Mouse (Mus musculus): ENCODE data around the gene Hps6. TPM values are rescaled to one million over a fixed set of nuclear protein-coding genes. Genes with fewer than 3 reads are reported as not detected.
A peak's percentile ranks its signal among the peaks of the same experiment; 100 is the strongest.

Hps6 gene
- polyA plus RNA-seq, 1 experiment from 2014 or later, result 4.0 TPM

- Histone ChIP-seq H3K27me3 (ENCODE audit: control insufficient read depth, insufficient read depth, low read length) (no peaks in the 10 kb centered on the region), H3K9me3 (ENCODE audit: control insufficient read depth, low read length) (no peaks in the 10 kb centered on the region), H3K27ac (replicated peaks in 1 of 2; ENCODE audit: control insufficient read depth in 1 of 2, insufficient read depth in 1 of 2, low read depth in 2 of 2, low read length in 2 of 2) (no peak overlapping the region), H3K4me1 (ENCODE audit: control insufficient read depth in 2 of 2, insufficient read depth in 2 of 2, low read length in 2 of 2) (peaks cover 7 to 11% of the 10 kb centered on the region in 2 experiments), H3K4me3 (ENCODE audit: control insufficient read depth in 1 of 2, insufficient read depth in 1 of 2, low read depth in 1 of 2, low read length in 2 of 2) (no peak overlapping the region), H3K4me2 (ENCODE audit: low read length) (no peak overlapping the region), H3K36me3 (ENCODE audit: control insufficient read depth, insufficient read depth, low read length) (0 out of 2 replicates have a peak, but pooled peaks cover 12% of the 10 kb centered on the region), H3K9ac (ENCODE audit: low read length) (no peak overlapping the region)
- ATAC-seq (ENCODE audit: insufficient number of reproducible peaks, insufficient read depth, low FRiP score, low read depth), result no peak
- 76% methylated on average over 7 of the region's 7 CpGs for WGBS
These were observed 2.4 kb downstream of the Hps6 start for GRCm38 (mm10) chr19:46005680-46006079.

- H3K36me3 ChIP-seq (ENCODE audit: control insufficient read depth, insufficient read depth, low read length), result no peaks in the 10 kb centered on the region
- no peak for ATAC-seq (ENCODE audit: insufficient number of reproducible peaks, insufficient read depth, low FRiP score, low read depth)
- H3K27ac ChIP-seq (replicated peaks in 1 of 2; ENCODE audit: control insufficient read depth in 1 of 2, insufficient read depth in 1 of 2, low read depth in 2 of 2, low read length in 2 of 2), result no peak overlapping the region
- no peaks in the 10 kb centered on the region for H3K27me3 ChIP-seq (ENCODE audit: control insufficient read depth, insufficient read depth, low read length)
- H3K4me3 ChIP-seq (ENCODE audit: control insufficient read depth in 1 of 2, insufficient read depth in 1 of 2, low read depth in 1 of 2, low read length in 2 of 2), result no peak overlapping the region
- no peak overlapping the region for H3K9ac ChIP-seq (ENCODE audit: low read length)
- 26% methylated on average over 12 of the region's 12 CpGs for WGBS
- H3K4me2 ChIP-seq (ENCODE audit: low read length), result no peak overlapping the region
- H3K9me3 ChIP-seq (ENCODE audit: control insufficient read depth, low read length), result no peaks in the 10 kb centered on the region
- H3K4me1 ChIP-seq (ENCODE audit: control insufficient read depth in 2 of 2, insufficient read depth in 2 of 2, low read length in 2 of 2), result no peaks in the 10 kb centered on the region
These were observed 11.4 kb downstream of the Hps6 start for GRCm38 (mm10) chr19:46014572-46015178.

- ATAC-seq (ENCODE audit: insufficient number of reproducible peaks, insufficient read depth, low FRiP score, low read depth), result no peak
- Histone ChIP-seq H3K27me3 (ENCODE audit: control insufficient read depth, insufficient read depth, low read length) (no peaks in the 10 kb centered on the region), H3K4me2 (ENCODE audit: low read length) (no peak overlapping the region), H3K9me3 (ENCODE audit: control insufficient read depth, low read length) (no peaks in the 10 kb centered on the region), H3K27ac (replicated peaks in 1 of 2; ENCODE audit: control insufficient read depth in 1 of 2, insufficient read depth in 1 of 2, low read depth in 2 of 2, low read length in 2 of 2) (no peak overlapping the region), H3K4me3 (ENCODE audit: control insufficient read depth in 1 of 2, insufficient read depth in 1 of 2, low read depth in 1 of 2, low read length in 2 of 2) (no peak overlapping the region), H3K4me1 (ENCODE audit: control insufficient read depth in 2 of 2, insufficient read depth in 2 of 2, low read length in 2 of 2) (no peaks in the 10 kb centered on the region), H3K36me3 (ENCODE audit: control insufficient read depth, insufficient read depth, low read length) (no peaks in the 10 kb centered on the region), H3K9ac (ENCODE audit: low read length) (no peak overlapping the region)
- WGBS, result 69% methylated on average over 2 of the region's 2 CpGs
These were observed 12.7 kb downstream of the Hps6 start for GRCm38 (mm10) chr19:46016023-46016422.

- WGBS, result 76% methylated on average over 6 of the region's 6 CpGs
- H3K9me3 ChIP-seq (ENCODE audit: control insufficient read depth, low read length), result peaks cover 5% of the 10 kb centered on the region; the same call in 1 of the 2 replicates
- no peak overlapping the region for H3K4me2 ChIP-seq (ENCODE audit: low read length)
- H3K27me3 ChIP-seq (ENCODE audit: control insufficient read depth, insufficient read depth, low read length), result no peaks in the 10 kb centered on the region
- H3K4me3 ChIP-seq (ENCODE audit: control insufficient read depth in 1 of 2, insufficient read depth in 1 of 2, low read depth in 1 of 2, low read length in 2 of 2), result no peak overlapping the region
- H3K36me3 ChIP-seq (ENCODE audit: control insufficient read depth, insufficient read depth, low read length), result no peaks in the 10 kb centered on the region
- peaks cover 6 to 12% of the 10 kb centered on the region in 2 experiments for H3K4me1 ChIP-seq (ENCODE audit: control insufficient read depth in 2 of 2, insufficient read depth in 2 of 2, low read length in 2 of 2)
- ATAC-seq (ENCODE audit: insufficient number of reproducible peaks, insufficient read depth, low FRiP score, low read depth), result no peak
- no peak overlapping the region for H3K9ac ChIP-seq (ENCODE audit: low read length)
- no peak overlapping the region for H3K27ac ChIP-seq (replicated peaks in 1 of 2; ENCODE audit: control insufficient read depth in 1 of 2, insufficient read depth in 1 of 2, low read depth in 2 of 2, low read length in 2 of 2)
These were observed 21.7 kb downstream of the Hps6 start for GRCm38 (mm10) chr19:46024959-46025358.

- no peaks in the 10 kb centered on the region for H3K27me3 ChIP-seq (ENCODE audit: control insufficient read depth, insufficient read depth, low read length)
- ATAC-seq (ENCODE audit: insufficient number of reproducible peaks, insufficient read depth, low FRiP score, low read depth), result no peak
- H3K4me3 ChIP-seq (ENCODE audit: control insufficient read depth in 1 of 2, insufficient read depth in 1 of 2, low read depth in 1 of 2, low read length in 2 of 2), result no peak overlapping the region
- H3K36me3 ChIP-seq (ENCODE audit: control insufficient read depth, insufficient read depth, low read length), result peaks cover 8% of the 10 kb centered on the region
- peaks cover 5% of the 10 kb centered on the region; the same call in 1 of the 2 replicates for H3K9me3 ChIP-seq (ENCODE audit: control insufficient read depth, low read length)
- H3K4me1 ChIP-seq (ENCODE audit: control insufficient read depth in 2 of 2, insufficient read depth in 2 of 2, low read length in 2 of 2), result peaks cover 6 to 12% of the 10 kb centered on the region in 2 experiments
- 0 out of 4 replicates have a peak overlapping the region, but pooled peaks of 1 of the 2 experiments have one; percentile 27 for H3K27ac ChIP-seq (replicated peaks in 1 of 2; ENCODE audit: control insufficient read depth in 1 of 2, insufficient read depth in 1 of 2, low read depth in 2 of 2, low read length in 2 of 2)
- peak overlapping the region; percentile 14; the same call in 1 of the 2 replicates for H3K9ac ChIP-seq (ENCODE audit: low read length)
- 31% methylated on average over 8 of the region's 8 CpGs for WGBS
- peak overlapping the region; percentile 8; the same call in 1 of the 2 replicates for H3K4me2 ChIP-seq (ENCODE audit: low read length)
These were observed 23.3 kb downstream of the Hps6 start for GRCm38 (mm10) chr19:46026567-46026966.

GRCm38 (mm10) chr19:46028747-46029320 lies 25.5 kb downstream of the Hps6 start:
- H3K27me3 ChIP-seq (ENCODE audit: control insufficient read depth, insufficient read depth, low read length), result no peaks in the 10 kb centered on the region
- 70% methylated on average over 11 of the region's 11 CpGs for WGBS
- H3K4me1 ChIP-seq (ENCODE audit: control insufficient read depth in 2 of 2, insufficient read depth in 2 of 2, low read length in 2 of 2), result peaks cover 6 to 12% of the 10 kb centered on the region in 2 experiments
- H3K27ac ChIP-seq (replicated peaks in 1 of 2; ENCODE audit: control insufficient read depth in 1 of 2, insufficient read depth in 1 of 2, low read depth in 2 of 2, low read length in 2 of 2), result no peak overlapping the region
- no peak overlapping the region for H3K4me2 ChIP-seq (ENCODE audit: low read length)
- peaks cover 5% of the 10 kb centered on the region; the same call in 1 of the 2 replicates for H3K9me3 ChIP-seq (ENCODE audit: control insufficient read depth, low read length)
- H3K4me3 ChIP-seq (ENCODE audit: control insufficient read depth in 1 of 2, insufficient read depth in 1 of 2, low read depth in 1 of 2, low read length in 2 of 2), result no peak overlapping the region
- no peak for ATAC-seq (ENCODE audit: insufficient number of reproducible peaks, insufficient read depth, low FRiP score, low read depth)
- H3K36me3 ChIP-seq (ENCODE audit: control insufficient read depth, insufficient read depth, low read length), result peaks cover 30% of the 10 kb centered on the region
- no peak overlapping the region for H3K9ac ChIP-seq (ENCODE audit: low read length)

- Histone ChIP-seq H3K27me3 (ENCODE audit: control insufficient read depth, insufficient read depth, low read length) (no peaks in the 10 kb centered on the region), H3K27ac (replicated peaks in 1 of 2; ENCODE audit: control insufficient read depth in 1 of 2, insufficient read depth in 1 of 2, low read depth in 2 of 2, low read length in 2 of 2) (no peak overlapping the region), H3K4me1 (ENCODE audit: control insufficient read depth in 2 of 2, insufficient read depth in 2 of 2, low read length in 2 of 2) (peaks cover 6 to 12% of the 10 kb centered on the region in 2 experiments), H3K36me3 (ENCODE audit: control insufficient read depth, insufficient read depth, low read length) (peaks cover 39% of the 10 kb centered on the region), H3K9ac (ENCODE audit: low read length) (no peak overlapping the region), H3K4me2 (ENCODE audit: low read length) (no peak overlapping the region), H3K4me3 (ENCODE audit: control insufficient read depth in 1 of 2, insufficient read depth in 1 of 2, low read depth in 1 of 2, low read length in 2 of 2) (no peak overlapping the region), H3K9me3 (ENCODE audit: control insufficient read depth, low read length) (peaks cover 5% of the 10 kb centered on the region; the same call in 1 of the 2 replicates)
- 93% methylated on average over 1 of the region's 1 CpGs for WGBS
- no peak for ATAC-seq (ENCODE audit: insufficient number of reproducible peaks, insufficient read depth, low FRiP score, low read depth)
These were observed 26.3 kb downstream of the Hps6 start for GRCm38 (mm10) chr19:46029652-46030051.
